ENCODE assay signal across 8 mouse cellular contexts in genomic region chr9:39602536-39603332, GRCm38 (mm10). TPM values are rescaled to one million over a fixed set of nuclear protein-coding genes. Genes with fewer than 3 reads are reported as not detected.
DNase-seq lines count a peak whose midpoint lies in the region; ATAC-seq lines count a peak whose summit lies in the region.

No protein-coding gene starts in this region.

- H3K4me2 ChIP-seq in heart, embryonic 14.5 days (ENCODE audit: low read length), result peak overlapping the region; percentile 84
- peak overlapping the region; percentile 69 for H3K4me2 ChIP-seq in embryonic facial prominence, embryonic 12.5 days (replicated peaks)
- H3K4me2 ChIP-seq in hindbrain, embryonic 16.5 days (ENCODE audit: low read length), result peak overlapping the region; percentile 61
- H3K4me2 ChIP-seq in liver, embryonic 12.5 days, result peak overlapping the region; percentile 50

- intact Hi-C loops in heart, postnatal 25 days (cut with DNase I), result no loop called here

- H3K9me3 ChIP-seq in heart, embryonic 14.5 days (ENCODE audit: control insufficient read depth, low read length), result no peaks in the 10 kb centered on the region
- H3K9me3 ChIP-seq in embryonic facial prominence, embryonic 12.5 days, result no peaks in the 10 kb centered on the region
- no peaks in the 10 kb centered on the region for H3K9me3 ChIP-seq in hindbrain, embryonic 16.5 days (ENCODE audit: control insufficient read depth, low read length)
- no peaks in the 10 kb centered on the region for H3K9me3 ChIP-seq in liver, embryonic 12.5 days (replicated peaks)

- H3K27ac ChIP-seq in heart, embryonic 14.5 days (replicated peaks in 1 of 2; ENCODE audit: control insufficient read depth in 1 of 2, insufficient read depth in 1 of 2, low read depth in 2 of 2, low read length in 2 of 2), result no peak overlapping the region
- peak overlapping the region; percentile 46; the same call in 1 of the 2 replicates for H3K27ac ChIP-seq in embryonic facial prominence, embryonic 12.5 days
- peak overlapping the region; percentile 78 for H3K27ac ChIP-seq in hindbrain, embryonic 16.5 days (ENCODE audit: low read depth, low read length)
- H3K27ac ChIP-seq in liver, embryonic 12.5 days, result no peak overlapping the region

- H3K36me3 ChIP-seq in heart, embryonic 14.5 days (ENCODE audit: control insufficient read depth, insufficient read depth, low read length), result no peaks in the 10 kb centered on the region
- H3K36me3 ChIP-seq in embryonic facial prominence, embryonic 12.5 days, result peaks cover 5% of the 10 kb centered on the region; the same call in 1 of the 2 replicates
- H3K36me3 ChIP-seq in hindbrain, embryonic 16.5 days (ENCODE audit: control insufficient read depth, insufficient read depth, low read length), result peaks cover 6% of the 10 kb centered on the region
- no peaks in the 10 kb centered on the region for H3K36me3 ChIP-seq in liver, embryonic 12.5 days

- 1% methylated on average over 19 of the region's 19 CpGs for WGBS in heart, embryonic 14.5 days
- under 1% methylated on average over 19 of the region's 19 CpGs for WGBS in embryonic facial prominence, embryonic 12.5 days
- WGBS in hindbrain, embryonic 16.5 days, result under 1% methylated on average over 19 of the region's 19 CpGs
- 3% methylated on average over 19 of the region's 19 CpGs for WGBS in liver, embryonic 12.5 days (ENCODE audit: insufficient replicate concordance)

- DNase-seq in heart, postnatal 25 days (ENCODE audit: low spot score), result no peak
- peak; percentile 3 to 9 for DNase-seq in right cerebral cortex, postnatal 36 days (ENCODE audit: low spot score in 2 of 2)
- DNase-seq in thymus, postnatal 25 days, result no peak
- DNase-seq in cerebellum, adult 9-11 months, result no peak

- no peak for ATAC-seq in heart, embryonic 14.5 days (ENCODE audit: insufficient number of reproducible peaks, insufficient read depth, low FRiP score, low read depth)
- ATAC-seq in embryonic facial prominence, embryonic 12.5 days (ENCODE audit: insufficient number of reproducible peaks, insufficient read depth, low FRiP score, low TSS enrichment), result 0 out of 2 replicates have a peak, but pooled peaks have one; percentile 55
- ATAC-seq in hindbrain, embryonic 16.5 days, result peak; percentile 93
- ATAC-seq in liver, embryonic 12.5 days, result no peak

- H3K9ac ChIP-seq in heart, embryonic 14.5 days (ENCODE audit: low read length), result peak overlapping the region; percentile 65
- H3K9ac ChIP-seq in embryonic facial prominence, embryonic 12.5 days, result no peak overlapping the region
- H3K9ac ChIP-seq in hindbrain, embryonic 16.5 days (ENCODE audit: low read depth, low read length), result peak overlapping the region; percentile 65
- no peak overlapping the region for H3K9ac ChIP-seq in liver, embryonic 12.5 days

- peak overlapping the region; percentile 43 to 52 for H3K4me3 ChIP-seq in heart, embryonic 14.5 days (ENCODE audit: control insufficient read depth in 1 of 2, insufficient read depth in 1 of 2, low read depth in 1 of 2, low read length in 2 of 2)
- peak overlapping the region; percentile 46 for H3K4me3 ChIP-seq in embryonic facial prominence, embryonic 12.5 days
- peak overlapping the region; percentile 50 for H3K4me3 ChIP-seq in hindbrain, embryonic 16.5 days (ENCODE audit: low read length)
- peak overlapping the region; percentile 32; the same call in 1 of the 2 replicates for H3K4me3 ChIP-seq in liver, embryonic 12.5 days

- no peaks in the 10 kb centered on the region for H3K4me1 ChIP-seq in heart, embryonic 14.5 days (ENCODE audit: control insufficient read depth in 2 of 2, insufficient read depth in 2 of 2, low read length in 2 of 2)
- H3K4me1 ChIP-seq in embryonic facial prominence, embryonic 12.5 days, result peaks cover 4% of the 10 kb centered on the region; the same call in 1 of the 2 replicates
- H3K4me1 ChIP-seq in hindbrain, embryonic 16.5 days (ENCODE audit: control insufficient read depth, insufficient read depth, low read depth, low read length), result no peaks in the 10 kb centered on the region; the same call in 1 of the 2 replicates
- H3K4me1 ChIP-seq in liver, embryonic 12.5 days, result no peaks in the 10 kb centered on the region

- H3K27me3 ChIP-seq in heart, embryonic 14.5 days (ENCODE audit: control insufficient read depth, insufficient read depth, low read length), result no peaks in the 10 kb centered on the region
- H3K27me3 ChIP-seq in embryonic facial prominence, embryonic 12.5 days, result no peaks in the 10 kb centered on the region
- H3K27me3 ChIP-seq in hindbrain, embryonic 16.5 days (replicated peaks; ENCODE audit: control insufficient read depth, insufficient read depth, low read length), result no peaks in the 10 kb centered on the region
- peaks cover 17% of the 10 kb centered on the region for H3K27me3 ChIP-seq in liver, embryonic 12.5 days (replicated peaks)

RNA-seq across cellular contexts. Expression of gene AW551984, which starts 1.5 kb away (rescaled TPM):
- 9.2 and 9.6 TPM in 2 replicates for polyA plus RNA-seq in heart, embryonic 14.5 days (2014; fragmentation: Nextera tagmentation; extraction: Ambion mirVana)
- total RNA-seq in heart, postnatal 25 days (2021), result under 1 TPM; 0.36 to 0.78 TPM
- polyA plus RNA-seq in embryonic facial prominence, embryonic 12.5 days (2016; fragmentation: Nextera tagmentation; extraction: Ambion mirVana), result 48.5 and 52.8 TPM in 2 replicates
- polyA plus RNA-seq in hindbrain, embryonic 16.5 days (2015; fragmentation: Nextera tagmentation; extraction: Ambion mirVana), result 218 and 230 TPM in 2 replicates
- 4.7 and 5.9 TPM in 2 replicates for polyA plus RNA-seq in liver, embryonic 12.5 days (2016; fragmentation: Nextera tagmentation; extraction: Ambion mirVana)

RNA-seq across cellular contexts. Expression of gene Olfr148, which starts 7.7 kb away (rescaled TPM):
- not detected in 2 replicates for polyA plus RNA-seq in heart, embryonic 14.5 days (2014; fragmentation: Nextera tagmentation; extraction: Ambion mirVana)
- total RNA-seq in heart, postnatal 25 days (2021), result not detected
- polyA plus RNA-seq in embryonic facial prominence, embryonic 12.5 days (2016; fragmentation: Nextera tagmentation; extraction: Ambion mirVana), result not detected in 2 replicates
- polyA plus RNA-seq in hindbrain, embryonic 16.5 days (2015; fragmentation: Nextera tagmentation; extraction: Ambion mirVana), result not detected in 2 replicates
- not detected in 2 replicates for polyA plus RNA-seq in liver, embryonic 12.5 days (2016; fragmentation: Nextera tagmentation; extraction: Ambion mirVana)

RNA-seq across cellular contexts. Expression of gene Olfr960, which starts 18.4 kb away (rescaled TPM):
- polyA plus RNA-seq in heart, embryonic 14.5 days (2014; fragmentation: Nextera tagmentation; extraction: Ambion mirVana), result not detected in 2 replicates
- not detected for total RNA-seq in heart, postnatal 25 days (2021)
- not detected in 2 replicates for polyA plus RNA-seq in embryonic facial prominence, embryonic 12.5 days (2016; fragmentation: Nextera tagmentation; extraction: Ambion mirVana)
- not detected in 2 replicates for polyA plus RNA-seq in hindbrain, embryonic 16.5 days (2015; fragmentation: Nextera tagmentation; extraction: Ambion mirVana)
- not detected in 2 replicates for polyA plus RNA-seq in liver, embryonic 12.5 days (2016; fragmentation: Nextera tagmentation; extraction: Ambion mirVana)

RNA-seq across cellular contexts. Expression of gene Olfr959, which starts 27.4 kb away (rescaled TPM):
- not detected in 2 replicates for polyA plus RNA-seq in heart, embryonic 14.5 days (2014; fragmentation: Nextera tagmentation; extraction: Ambion mirVana)
- not detected for total RNA-seq in heart, postnatal 25 days (2021)
- not detected in 2 replicates for polyA plus RNA-seq in embryonic facial prominence, embryonic 12.5 days (2016; fragmentation: Nextera tagmentation; extraction: Ambion mirVana)
- not detected in 2 replicates for polyA plus RNA-seq in hindbrain, embryonic 16.5 days (2015; fragmentation: Nextera tagmentation; extraction: Ambion mirVana)
- polyA plus RNA-seq in liver, embryonic 12.5 days (2016; fragmentation: Nextera tagmentation; extraction: Ambion mirVana), result not detected in 2 replicates

RNA-seq across cellular contexts. Expression of gene Olfr961, which starts 42.2 kb away (rescaled TPM):
- polyA plus RNA-seq in heart, embryonic 14.5 days (2014; fragmentation: Nextera tagmentation; extraction: Ambion mirVana), result not detected in 2 replicates
- not detected for total RNA-seq in heart, postnatal 25 days (2021)
- polyA plus RNA-seq in embryonic facial prominence, embryonic 12.5 days (2016; fragmentation: Nextera tagmentation; extraction: Ambion mirVana), result not detected in 2 replicates
- not detected in 2 replicates for polyA plus RNA-seq in hindbrain, embryonic 16.5 days (2015; fragmentation: Nextera tagmentation; extraction: Ambion mirVana)
- not detected in 2 replicates for polyA plus RNA-seq in liver, embryonic 12.5 days (2016; fragmentation: Nextera tagmentation; extraction: Ambion mirVana)

Comparison
In these comparisons a context has a peak if more than half of its experiments do, and no peak if none do; other contexts are left out.
1. ATAC-seq: peak in embryonic facial prominence, embryonic 12.5 days (single experiment) and hindbrain, embryonic 16.5 days (single experiment); none in heart, embryonic 14.5 days (single experiment) and liver, embryonic 12.5 days (single experiment).
2. H3K27ac ChIP-seq: peak in embryonic facial prominence, embryonic 12.5 days (single experiment) and hindbrain, embryonic 16.5 days (single experiment); none in heart, embryonic 14.5 days (0 of 2) and liver, embryonic 12.5 days (single experiment).
3. H3K9ac ChIP-seq: peak in heart, embryonic 14.5 days (single experiment) and hindbrain, embryonic 16.5 days (single experiment); none in embryonic facial prominence, embryonic 12.5 days (single experiment) and liver, embryonic 12.5 days (single experiment).
4. DNase-seq: peak in right cerebral cortex, postnatal 36 days (2 of 2); none in heart, postnatal 25 days (single experiment), thymus, postnatal 25 days (single experiment) and cerebellum, adult 9-11 months (single experiment).
5. Peak in every context shown above with its lines, with median percentiles within 50 percentile points of each other: H3K4me2 ChIP-seq and H3K4me3 ChIP-seq.